Mouse (Mus musculus): Measurements from ENCODE around the gene Fbxl4. TPM values are rescaled to one million over a fixed set of nuclear protein-coding genes. Genes with fewer than 3 reads are reported as not detected.
A peak's percentile ranks its signal among the peaks of the same experiment; 100 is the strongest.
"Not testable (repeated sequence)": the region's sequence is repeated elsewhere in the genome, so short reads cannot be mapped to it uniquely, and the experiment has no call there.

Gene Fbxl4
- polyA plus RNA-seq (2012; fragmentation: generic; extraction: Trizol), result 3.3 TPM
- long read RNA-seq, experiment 1, transcript Fbxl4-201 (9 exons, 2,546 nt), result major isoform, 17 of 19 reads
- long read RNA-seq, experiment 1, partial matches to known transcripts, result 1 of 19 reads
- long read RNA-seq, experiment 1, other reads (novel, unspliced or antisense), result 1 of 19 reads
- long read RNA-seq, experiment 2, transcript Fbxl4-201 (9 exons, 2,546 nt), result major isoform, 43 of 51 reads
- long read RNA-seq, experiment 2, partial matches to known transcripts, result 2 of 51 reads
- long read RNA-seq, experiment 2, other reads (novel, unspliced or antisense), result 6 of 51 reads

DNA sequence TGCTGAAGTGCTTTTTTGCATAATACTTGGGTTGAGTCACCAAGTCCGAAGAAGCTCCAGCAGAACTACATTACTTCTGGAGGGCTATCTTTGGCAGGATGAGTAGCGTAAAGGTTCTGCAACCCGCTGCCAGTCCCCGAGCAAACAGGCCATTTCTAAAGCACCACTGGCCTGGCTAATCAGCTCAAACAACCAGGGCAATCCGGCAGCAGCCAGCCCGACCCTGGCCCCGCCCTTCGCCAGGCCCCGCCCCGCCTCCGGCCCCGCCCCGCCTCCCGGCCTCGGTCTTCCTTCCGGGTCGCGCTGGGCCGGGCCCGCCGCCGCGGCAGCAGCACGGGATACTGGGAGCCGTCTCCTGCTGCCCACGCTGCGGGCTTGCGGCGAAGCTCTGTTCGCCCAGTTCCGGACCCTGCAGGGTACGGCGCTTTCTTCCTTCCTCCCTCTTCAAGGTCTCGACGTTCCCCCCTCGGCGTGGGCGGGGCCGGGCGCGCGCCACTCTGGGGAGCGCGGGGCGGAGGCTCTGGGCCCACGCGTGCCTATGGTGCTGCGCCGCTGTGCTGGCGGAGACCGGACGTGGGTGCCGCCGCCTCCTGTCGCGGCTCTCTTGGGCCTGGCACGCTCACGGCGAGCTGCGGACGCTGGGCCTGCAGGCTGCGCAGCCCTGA, at the start of gene Fbxl4:
Fbxl4 (plus strand) TSS at position 278 of the 665 bp plus-strand sequence.
- Histone ChIP-seq H3K4me3 (ENCODE audit: insufficient read depth, poor library complexity, severe bottlenecking) (peak within 1 kb of the TSS; percentile 42), H3ac (ENCODE audit: control insufficient read depth, insufficient read length, low read depth) (peak within 1 kb of the TSS; percentile 93), H3K27me3 (ENCODE audit: control insufficient read depth, insufficient read depth, insufficient read length) (no peaks in the 10 kb centered on the region), H3K79me2 (ENCODE audit: control insufficient read depth, insufficient read depth) (peaks cover 15% of the 10 kb centered on the region), H3K79me3 (ENCODE audit: low read depth) (no peaks in the 10 kb centered on the region), H3K36me3 (ENCODE audit: control insufficient read depth, insufficient read depth) (no peaks in the 10 kb centered on the region)
- peak; percentile 24 for TF ChIP-seq MAX (IDR thresholded peaks at IDR 0.05)
- no peak for TF ChIP-seq USF1 (IDR thresholded peaks at IDR 0.05; ENCODE audit: low read depth)

- Histone ChIP-seq H3K79me3 (ENCODE audit: low read depth) (no peaks in the 10 kb centered on the region), H3K4me3 (ENCODE audit: insufficient read depth, poor library complexity, severe bottlenecking) (no peak overlapping the region), H3ac (ENCODE audit: control insufficient read depth, insufficient read length, low read depth) (no peak overlapping the region), H3K27me3 (ENCODE audit: control insufficient read depth, insufficient read depth, insufficient read length) (no peaks in the 10 kb centered on the region), H3K79me2 (ENCODE audit: control insufficient read depth, insufficient read depth) (no peaks in the 10 kb centered on the region), H3K36me3 (ENCODE audit: control insufficient read depth, insufficient read depth) (no peaks in the 10 kb centered on the region)
- TF ChIP-seq CTCF (IDR thresholded peaks at IDR 0.05; ENCODE audit: control insufficient read depth, insufficient read depth, insufficient read length) (no peak), MYOG (IDR thresholded peaks at IDR 0.05; ENCODE audit: control insufficient read depth, extremely low read depth, insufficient read length) (no peak), CEBPB (IDR thresholded peaks at IDR 0.05; ENCODE audit: low read depth) (no peak), MAX (IDR thresholded peaks at IDR 0.05) (no peak), FOSL1 (IDR thresholded peaks at IDR 0.05; ENCODE audit: insufficient read depth, low read length, poor library complexity, severe bottlenecking) (no peak), MYOD1 (IDR thresholded peaks at IDR 0.05; ENCODE audit: control insufficient read depth, insufficient read length, low read depth) (no peak), USF1 (IDR thresholded peaks at IDR 0.05; ENCODE audit: low read depth) (no peak)
Measured at GRCm38 (mm10) chr4:22314564-22314963, 42.8 kb upstream of the Fbxl4 start.

GRCm38 (mm10) chr4:22342816-22343573, 14.3 kb upstream of the Fbxl4 start:
- Histone ChIP-seq H3K27me3 (ENCODE audit: control insufficient read depth, insufficient read depth, insufficient read length) (no peaks in the 10 kb centered on the region), H3ac (ENCODE audit: control insufficient read depth, insufficient read length, low read depth) (no peak overlapping the region), H3K36me3 (ENCODE audit: control insufficient read depth, insufficient read depth) (no peaks in the 10 kb centered on the region), H3K79me2 (ENCODE audit: control insufficient read depth, insufficient read depth) (no peaks in the 10 kb centered on the region), H3K4me3 (ENCODE audit: insufficient read depth, poor library complexity, severe bottlenecking) (no peak overlapping the region), H3K79me3 (ENCODE audit: low read depth) (no peaks in the 10 kb centered on the region)
- TF ChIP-seq USF1 (IDR thresholded peaks at IDR 0.05; ENCODE audit: low read depth), result no peak
- no peak for TF ChIP-seq MYOG (IDR thresholded peaks at IDR 0.05; ENCODE audit: control insufficient read depth, extremely low read depth, insufficient read length)
- no peak for TF ChIP-seq CEBPB (IDR thresholded peaks at IDR 0.05; ENCODE audit: low read depth)
- TF ChIP-seq FOSL1 (IDR thresholded peaks at IDR 0.05; ENCODE audit: insufficient read depth, low read length, poor library complexity, severe bottlenecking), result no peak
- no peak for TF ChIP-seq MAX (IDR thresholded peaks at IDR 0.05)
- no peak for TF ChIP-seq CTCF (IDR thresholded peaks at IDR 0.05; ENCODE audit: control insufficient read depth, insufficient read depth, insufficient read length)
- TF ChIP-seq MYOD1 (IDR thresholded peaks at IDR 0.05; ENCODE audit: control insufficient read depth, insufficient read length, low read depth), result no peak

DNA sequence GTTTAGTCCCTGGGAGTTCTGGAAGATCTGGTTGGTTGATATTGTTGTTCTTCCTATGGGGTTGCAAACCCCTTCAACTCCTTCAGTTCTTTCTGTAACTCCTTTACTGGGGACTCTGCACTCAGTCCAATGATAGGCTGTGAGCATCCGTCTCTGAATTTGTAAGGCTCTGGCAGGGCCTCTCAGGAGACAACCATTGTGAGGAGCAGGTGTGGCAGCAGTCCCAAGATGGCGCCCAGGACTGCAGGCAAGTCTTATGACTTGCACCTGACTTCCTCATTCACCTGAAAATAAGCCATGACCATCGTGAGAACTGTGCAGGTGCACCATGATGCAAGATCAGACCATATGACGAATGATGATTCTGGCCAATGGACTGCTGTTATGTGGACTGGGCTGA, 8.3 kb upstream of the Fbxl4 start:
- H3K36me3 ChIP-seq (ENCODE audit: control insufficient read depth, insufficient read depth); H3K4me3 ChIP-seq (ENCODE audit: insufficient read depth, poor library complexity, severe bottlenecking); H3ac ChIP-seq (ENCODE audit: control insufficient read depth, insufficient read length, low read depth); H3K27me3 ChIP-seq (ENCODE audit: control insufficient read depth, insufficient read depth, insufficient read length); H3K79me3 ChIP-seq (ENCODE audit: low read depth); H3K79me2 ChIP-seq (ENCODE audit: control insufficient read depth, insufficient read depth): not testable (repeated sequence)

DNA sequence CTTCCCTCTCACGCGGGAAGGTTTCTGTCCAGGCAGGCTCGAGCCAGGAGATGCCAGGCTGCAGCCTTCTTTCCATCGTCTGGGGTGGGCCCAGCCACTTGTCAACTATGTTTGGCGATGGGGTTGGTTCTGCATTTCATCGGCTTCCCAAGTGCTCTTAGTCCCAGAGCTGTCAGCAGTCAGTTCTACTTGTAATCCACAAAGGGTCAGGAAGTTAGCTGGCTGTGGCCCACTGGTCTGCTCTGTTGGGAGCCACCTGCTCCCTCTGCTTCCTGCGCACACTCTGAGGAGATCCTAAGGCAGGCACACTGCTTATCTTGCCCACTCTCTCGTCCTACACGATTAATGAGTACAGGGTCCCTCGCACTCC, 573 bp downstream of the Fbxl4 start:
- Histone ChIP-seq H3ac (ENCODE audit: control insufficient read depth, insufficient read length, low read depth) (peak overlapping the region; percentile 93), H3K36me3 (ENCODE audit: control insufficient read depth, insufficient read depth) (no peaks in the 10 kb centered on the region), H3K27me3 (ENCODE audit: control insufficient read depth, insufficient read depth, insufficient read length) (no peaks in the 10 kb centered on the region), H3K4me3 (ENCODE audit: insufficient read depth, poor library complexity, severe bottlenecking) (peak overlapping the region; percentile 42), H3K79me3 (ENCODE audit: low read depth) (no peaks in the 10 kb centered on the region), H3K79me2 (ENCODE audit: control insufficient read depth, insufficient read depth) (peaks cover 15% of the 10 kb centered on the region)
- TF ChIP-seq CTCF (IDR thresholded peaks at IDR 0.05; ENCODE audit: control insufficient read depth, insufficient read depth, insufficient read length) (no peak), MYOD1 (IDR thresholded peaks at IDR 0.05; ENCODE audit: control insufficient read depth, insufficient read length, low read depth) (no peak), MYOG (IDR thresholded peaks at IDR 0.05; ENCODE audit: control insufficient read depth, extremely low read depth, insufficient read length) (no peak), USF1 (IDR thresholded peaks at IDR 0.05; ENCODE audit: low read depth) (no peak), MAX (IDR thresholded peaks at IDR 0.05) (no peak), FOSL1 (IDR thresholded peaks at IDR 0.05; ENCODE audit: insufficient read depth, low read length, poor library complexity, severe bottlenecking) (no peak), CEBPB (IDR thresholded peaks at IDR 0.05; ENCODE audit: low read depth) (no peak)
